Comparison of ENCODE assay signal across 12 mouse cellular contexts in the genomic region with DNA sequence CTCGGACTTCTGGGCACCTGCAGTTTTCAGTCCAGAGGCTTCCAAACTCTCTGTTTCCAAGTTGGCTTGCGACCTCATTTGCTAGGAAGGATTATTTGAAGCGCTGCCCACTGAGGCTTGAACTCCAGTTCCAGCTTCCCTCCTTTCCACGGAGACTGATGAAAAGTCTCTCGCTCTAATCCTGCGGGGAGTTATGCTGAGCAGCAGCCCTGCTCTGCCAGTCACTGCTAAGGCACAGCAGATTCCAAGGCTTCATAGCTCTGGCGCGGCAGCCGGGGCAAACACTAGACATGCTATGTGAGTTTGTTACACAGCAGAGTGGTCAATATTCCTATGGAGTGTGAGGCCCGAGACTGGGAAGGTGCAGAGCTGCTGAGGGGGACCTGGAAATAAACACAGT.
DNase-seq lines count a peak whose midpoint lies in the region; ATAC-seq and TF ChIP-seq lines count a peak whose summit lies in the region.
"Had no signal": no experiment of that assay in that cellular context is flagged by ENCODE, and none has a peak within 500 bp of the region (broad histone marks: within the 10 kb centered on the region; RNA-seq: fewer than 3 reads in every experiment).

No protein-coding gene starts in this region.

- no peaks in the 10 kb centered on the region for H3K9me3 ChIP-seq in heart, embryonic 15.5 days (replicated peaks)
- no peaks in the 10 kb centered on the region for H3K9me3 ChIP-seq in lung, embryonic 16.5 days (ENCODE audit: control insufficient read depth, low read length)
- H3K9me3 ChIP-seq in intestine, postnatal 0 days (ENCODE audit: control insufficient read depth) = no peaks in the 10 kb centered on the region
- no peaks in the 10 kb centered on the region for H3K9me3 ChIP-seq in forebrain, embryonic 11.5 days (ENCODE audit: control insufficient read depth, low read length)
- H3K9me3 ChIP-seq: limb, embryonic 12.5 days had no signal

- H3K36me3 ChIP-seq in heart, embryonic 15.5 days = no peaks in the 10 kb centered on the region
- no peaks in the 10 kb centered on the region for H3K36me3 ChIP-seq in lung, embryonic 16.5 days (ENCODE audit: control insufficient read depth, insufficient read depth, low read length)
- no peaks in the 10 kb centered on the region for H3K36me3 ChIP-seq in intestine, postnatal 0 days (ENCODE audit: control insufficient read depth, insufficient read depth)
- H3K36me3 ChIP-seq in forebrain, embryonic 11.5 days (ENCODE audit: control insufficient read depth, insufficient read depth, low read length) = no peaks in the 10 kb centered on the region
- H3K36me3 ChIP-seq: limb, embryonic 12.5 days had no signal

- H3K27me3 ChIP-seq in heart, embryonic 15.5 days = no peaks in the 10 kb centered on the region
- no peaks in the 10 kb centered on the region for H3K27me3 ChIP-seq in lung, embryonic 16.5 days (ENCODE audit: control insufficient read depth, insufficient read depth, low read depth, low read length)
- H3K27me3 ChIP-seq in intestine, postnatal 0 days (replicated peaks; ENCODE audit: control insufficient read depth, insufficient read depth, low read length) = no peaks in the 10 kb centered on the region
- no peaks in the 10 kb centered on the region for H3K27me3 ChIP-seq in forebrain, embryonic 11.5 days (ENCODE audit: control insufficient read depth, insufficient read depth, low read length)
- H3K27me3 ChIP-seq: limb, embryonic 12.5 days had no signal

- H3K4me2 ChIP-seq in heart, embryonic 15.5 days = peak overlapping the region; percentile 16; the same call in 1 of the 2 replicates
- H3K4me2 ChIP-seq in lung, embryonic 16.5 days (ENCODE audit: low read depth, low read length) = peak overlapping the region; percentile 51
- peak overlapping the region; percentile 13 for H3K4me2 ChIP-seq in intestine, postnatal 0 days (replicated peaks; ENCODE audit: low read depth)
- H3K4me2 ChIP-seq in forebrain, embryonic 11.5 days (ENCODE audit: low read depth, low read length, severe bottlenecking) = no peak overlapping the region
- H3K4me2 ChIP-seq: limb, embryonic 12.5 days had no signal

- no peak overlapping the region for H3K4me3 ChIP-seq in heart, embryonic 15.5 days
- H3K4me3 ChIP-seq in lung, embryonic 16.5 days (ENCODE audit: low read length) = peak overlapping the region; percentile 13; the same call in 1 of the 2 replicates
- H3K4me3 ChIP-seq in intestine, postnatal 0 days (ENCODE audit: low read depth, low read length) = no peak overlapping the region
- no peak overlapping the region for H3K4me3 ChIP-seq in forebrain, embryonic 11.5 days (ENCODE audit: low read depth, low read length)
- H3K4me3 ChIP-seq: limb, embryonic 12.5 days had no signal

- WGBS in heart, embryonic 15.5 days = 52% methylated on average over 10 of the region's 10 CpGs
- 48% methylated on average over 10 of the region's 10 CpGs for WGBS in lung, embryonic 16.5 days
- WGBS in intestine, postnatal 0 days = 65% methylated on average over 10 of the region's 10 CpGs
- WGBS in forebrain, embryonic 11.5 days = 65% methylated on average over 10 of the region's 10 CpGs

- 0 out of 2 replicates have a peak, but pooled peaks cover 6% of the 10 kb centered on the region for H3K4me1 ChIP-seq in heart, embryonic 15.5 days (replicated peaks)
- no peaks in the 10 kb centered on the region for H3K4me1 ChIP-seq in lung, embryonic 16.5 days (replicated peaks; ENCODE audit: control insufficient read depth, insufficient read depth, low read length)
- no peaks in the 10 kb centered on the region for H3K4me1 ChIP-seq in intestine, postnatal 0 days (replicated peaks; ENCODE audit: control insufficient read depth, insufficient read depth, low read length)
- H3K4me1 ChIP-seq in forebrain, embryonic 11.5 days (replicated peaks; ENCODE audit: control insufficient read depth, insufficient read depth, low read length) = no peaks in the 10 kb centered on the region
- H3K4me1 ChIP-seq: limb, embryonic 12.5 days had no signal

- TF ChIP-seq CTCF in intestine, postnatal 0 days (IDR thresholded peaks at IDR 0.05; ENCODE audit: low read depth) = no peak

- H3K9ac ChIP-seq in heart, embryonic 15.5 days = no peak overlapping the region
- H3K9ac ChIP-seq in lung, embryonic 16.5 days (ENCODE audit: low read length) = peak overlapping the region; percentile 14; the same call in 1 of the 2 replicates
- no peak overlapping the region for H3K9ac ChIP-seq in intestine, postnatal 0 days (ENCODE audit: low read depth, low read length)
- H3K9ac ChIP-seq in forebrain, embryonic 11.5 days (ENCODE audit: low read length) = no peak overlapping the region
- H3K9ac ChIP-seq: limb, embryonic 12.5 days had no signal

- no peak overlapping the region for H3K27ac ChIP-seq in heart, embryonic 15.5 days
- no peak overlapping the region for H3K27ac ChIP-seq in lung, embryonic 16.5 days (ENCODE audit: low read length)
- H3K27ac ChIP-seq in intestine, postnatal 0 days (ENCODE audit: low read depth, low read length) = no peak overlapping the region
- H3K27ac ChIP-seq in forebrain, embryonic 11.5 days (ENCODE audit: low read depth, low read length) = no peak overlapping the region
- H3K27ac ChIP-seq: kidney, postnatal 0 days; limb, embryonic 12.5 days; macrophage had no signal

- peak; percentile 3 to 4 for DNase-seq in cerebellum, adult 18-20 months
- DNase-seq in cerebellum, postnatal 4 days (ENCODE audit: low spot score in 2 of 2) = no peak
- no peak for DNase-seq in heart, postnatal 36 days
- no peak for DNase-seq in lung, postnatal 10 days
- no peak for DNase-seq in forebrain, embryonic 11.5 days (ENCODE audit: low spot score)
- DNase-seq: thymus, postnatal 14 days had no signal

- no peak for ATAC-seq in heart, embryonic 15.5 days (replicated peaks; ENCODE audit: insufficient number of reproducible peaks, insufficient read depth, low FRiP score, low read depth)
- no peak for ATAC-seq in lung, embryonic 16.5 days (ENCODE audit: low read depth)
- ATAC-seq in intestine, postnatal 0 days = no peak
- no peak for ATAC-seq in forebrain, embryonic 11.5 days (replicated peaks; ENCODE audit: low FRiP score)

- intact Hi-C loops in heart, postnatal 36 days (cut with DNase I) = no loop called here

Comparison
In these comparisons a context has a peak if more than half of its experiments do, and no peak if none do; other contexts are left out.
1. DNase-seq: peak in cerebellum, adult 18-20 months (2 of 2); none in cerebellum, postnatal 4 days (0 of 2), heart, postnatal 36 days (0 of 2), lung, postnatal 10 days (single experiment) and forebrain, embryonic 11.5 days (single experiment).